Mouse (Mus musculus) lung, embryonic 15.5 days (tissue): Measurements from ENCODE around the gene Nr2e1. TPM values are rescaled to one million over a fixed set of nuclear protein-coding genes. Genes with fewer than 3 reads are reported as not detected.

Source experiments
- ATAC-seq: fragments of 200-750 bp; cut with Nextera tagmentation; 2 replicates; pipeline ENCODE4 v1.8.0; 2017; ENCODE audit warnings: moderate number of reproducible peaks, borderline replicate concordance; ENCODE audit not compliant: low FRiP score, low TSS enrichment; ENCODE audit errors: extremely low read depth
- H3K27ac ChIP-seq: fragments of 300-500 bp; sonication (generic); 2 replicates; pipeline ENCODE4 v1.5.1; 2015; ENCODE audit warnings: moderate library complexity, mild to moderate bottlenecking, inconsistent platforms
- H3K27me3 ChIP-seq: fragments of 300-500 bp; sonication (generic); 2 replicates; pipeline ENCODE4 v1.6.1; 2015; ENCODE audit warnings: inconsistent platforms
- H3K36me3 ChIP-seq: fragments of 300-500 bp; sonication (generic); 2 replicates; pipeline ENCODE4 v1.6.1; 2015; ENCODE audit warnings: inconsistent platforms
- H3K4me1 ChIP-seq: fragments of 300-500 bp; sonication (generic); 2 replicates; pipeline ENCODE4 v1.6.1; 2015; ENCODE audit warnings: inconsistent platforms
- H3K4me2 ChIP-seq: fragments of 300-500 bp; sonication (generic); 2 replicates; pipeline ENCODE4 v1.6.1; 2015; ENCODE audit warnings: inconsistent platforms, mild to moderate bottlenecking, moderate library complexity
- H3K4me3 ChIP-seq: fragments of 300-500 bp; sonication (generic); 2 replicates; pipeline ENCODE4 v1.5.1; 2015; ENCODE audit warnings: mild to moderate bottlenecking, inconsistent platforms
- H3K9ac ChIP-seq: fragments of 300-500 bp; sonication (generic); 2 replicates; pipeline ENCODE4 v1.6.1; 2015; ENCODE audit warnings: inconsistent platforms
- H3K9me3 ChIP-seq: fragments of 300-500 bp; sonication (generic); 2 replicates; pipeline ENCODE4 v1.6.1; 2016; ENCODE audit warnings: inconsistent platforms
- WGBS: fragments of 180-500 bp; shearing (Covaris S2); methylation state at CpG from one replicate; pipeline ENCODE4 v1.1.7; 2015; 5-methylcytosine and 5-hydroxymethylcytosine counted together
- polyA plus RNA-seq: library from polyadenylated mRNA; unstranded; fragments of >200 nt; fragmentation: Nextera tagmentation; extraction: Ambion mirVana; gene quantifications from 2 replicates; pipeline ENCODE4 v1.2.1, GENCODE M21; 2015

The Nr2e1 gene
- polyA plus RNA-seq, 1 experiment from 2014 or later, result not detected

DNA sequence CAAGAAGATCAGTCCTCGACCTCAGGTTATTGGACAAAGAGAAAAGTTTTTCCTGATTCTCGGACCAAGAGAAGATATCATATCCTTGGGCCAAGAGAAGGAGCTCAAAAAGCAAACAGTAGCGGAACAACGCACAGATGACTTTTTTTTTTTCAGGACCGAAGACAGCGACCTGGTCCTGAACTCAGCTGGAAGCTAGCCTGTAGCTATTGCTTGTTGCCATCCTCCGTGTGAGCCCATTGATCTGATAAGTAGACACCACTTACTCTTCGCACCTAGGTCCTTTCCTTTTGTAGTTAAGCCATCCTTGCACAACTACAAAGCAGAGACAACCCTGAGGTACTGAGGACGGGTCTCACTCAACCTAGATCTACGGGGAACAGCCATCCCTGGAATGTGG is 8.8 kb downstream of the Nr2e1 start:
- Histone ChIP-seq H3K4me2 (no peak overlapping the region), H3K36me3 (no peaks in the 10 kb centered on the region), H3K27me3 (peaks cover 97% of the 10 kb centered on the region), H3K4me1 (peaks cover 4% of the 10 kb centered on the region), H3K9me3 (no peaks in the 10 kb centered on the region), H3K4me3 (no peak overlapping the region), H3K9ac (no peak overlapping the region), H3K27ac (no peak overlapping the region)
- WGBS, result 1% methylated on average over 10 of the region's 10 CpGs
- no peak for ATAC-seq

DNA sequence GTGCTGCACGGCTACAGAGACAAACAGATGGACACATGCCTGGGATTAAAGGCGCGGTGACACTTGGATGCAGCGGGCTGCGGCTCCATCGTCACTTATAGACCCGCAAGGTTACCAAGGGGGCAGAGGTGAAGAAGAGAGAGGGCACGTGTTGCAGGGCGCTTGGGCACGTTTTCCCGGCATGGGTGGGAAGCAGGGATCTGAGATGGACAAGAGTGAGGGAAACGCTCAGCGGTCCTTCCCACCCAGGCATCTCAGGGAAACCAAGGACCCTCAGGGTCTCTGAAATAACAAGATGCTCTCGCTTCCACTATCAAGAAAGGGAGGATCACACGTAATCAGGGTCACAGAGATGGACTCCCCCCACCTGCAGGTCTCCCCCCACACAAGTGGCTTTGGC is 10.5 kb downstream of the Nr2e1 start:
- H3K27ac ChIP-seq, result no peak overlapping the region
- H3K36me3 ChIP-seq, result no peaks in the 10 kb centered on the region
- peaks cover 96% of the 10 kb centered on the region for H3K27me3 ChIP-seq
- no peaks in the 10 kb centered on the region for H3K4me1 ChIP-seq
- H3K4me3 ChIP-seq, result no peak overlapping the region
- no peak overlapping the region for H3K4me2 ChIP-seq
- no peaks in the 10 kb centered on the region for H3K9me3 ChIP-seq
- ATAC-seq, result no peak
- 1% methylated on average over 15 of the region's 15 CpGs for WGBS
- no peak overlapping the region for H3K9ac ChIP-seq

DNA sequence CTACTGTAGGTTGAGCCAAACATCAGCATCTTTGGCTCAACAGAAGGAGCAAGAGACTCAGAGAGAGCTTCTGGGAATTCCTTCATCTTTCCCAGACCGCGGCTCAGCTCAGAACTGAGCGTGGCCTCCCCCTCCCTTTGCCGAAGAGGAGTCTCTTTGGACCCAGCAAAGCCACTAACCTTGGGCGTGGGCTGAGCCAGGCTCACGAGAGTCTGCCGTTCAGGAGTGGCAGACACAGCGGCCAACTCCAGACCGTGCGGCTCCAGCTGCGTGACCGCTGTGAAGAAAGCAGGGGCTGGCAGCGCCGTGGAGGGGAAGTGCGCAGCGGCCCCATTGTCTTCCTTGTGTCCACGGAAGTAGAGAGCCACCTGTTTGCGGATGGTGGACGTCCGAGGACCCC is 10.9 kb downstream of the Nr2e1 start:
- 3% methylated on average over 20 of the region's 20 CpGs for WGBS
- Histone ChIP-seq H3K27me3 (peaks cover 96% of the 10 kb centered on the region), H3K4me3 (no peak overlapping the region)

GRCm38 (mm10) chr10:42562272-42562671 is 21.2 kb downstream of the Nr2e1 start:
- no peak; the same call in 1 of the 2 replicates for ATAC-seq
- H3K4me1 ChIP-seq, result no peaks in the 10 kb centered on the region
- H3K9ac ChIP-seq, result no peak overlapping the region
- no peak overlapping the region for H3K27ac ChIP-seq
- H3K36me3 ChIP-seq, result no peaks in the 10 kb centered on the region
- H3K4me3 ChIP-seq, result no peak overlapping the region
- no peak overlapping the region for H3K4me2 ChIP-seq
- H3K9me3 ChIP-seq, result no peaks in the 10 kb centered on the region
- H3K27me3 ChIP-seq, result peaks cover 42% of the 10 kb centered on the region
- under 1% methylated on average over 12 of the region's 12 CpGs for WGBS

More for the DNA sequence above, 10.9 kb downstream of the Nr2e1 start:
- H3K9ac ChIP-seq, result no peak overlapping the region
- no peak for ATAC-seq
- no peaks in the 10 kb centered on the region for H3K4me1 ChIP-seq
- no peak overlapping the region for H3K4me2 ChIP-seq
- H3K9me3 ChIP-seq, result no peaks in the 10 kb centered on the region
- H3K27ac ChIP-seq, result no peak overlapping the region
- H3K36me3 ChIP-seq, result no peaks in the 10 kb centered on the region

DNA sequence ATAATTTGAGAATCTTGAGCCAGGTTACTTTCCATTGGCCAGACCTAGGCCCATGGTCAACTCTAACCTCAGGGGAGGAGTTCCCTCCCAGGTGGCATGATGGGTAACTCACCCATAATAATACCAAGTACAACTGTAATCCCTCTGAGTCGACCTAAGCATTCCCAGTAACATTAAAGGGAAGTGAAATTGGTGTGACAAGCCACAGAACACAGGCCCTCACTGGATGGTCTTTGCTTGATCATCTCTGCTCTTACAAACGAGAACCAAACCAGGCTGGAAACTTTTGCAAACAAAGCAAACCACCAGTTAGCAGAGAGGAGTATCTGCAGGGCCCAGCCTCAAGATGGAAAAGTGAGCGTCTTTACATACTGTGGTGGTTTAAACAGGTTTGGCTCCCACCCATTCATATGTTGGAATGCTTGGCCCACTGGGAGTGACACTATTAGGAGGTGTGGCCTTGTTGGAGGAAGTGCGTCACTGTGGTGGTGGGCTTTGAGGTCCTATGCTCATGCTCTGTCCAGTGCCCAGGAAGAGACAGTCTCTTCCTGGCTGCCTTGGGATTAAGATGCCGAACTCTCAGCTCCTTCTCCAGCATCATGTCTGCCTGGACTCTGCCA is 23.7 kb downstream of the Nr2e1 start:
- Histone ChIP-seq H3K4me2 (no peak overlapping the region), H3K27me3 (peaks cover 17% of the 10 kb centered on the region), H3K9ac (no peak overlapping the region), H3K9me3 (no peaks in the 10 kb centered on the region), H3K36me3 (no peaks in the 10 kb centered on the region), H3K4me3 (no peak overlapping the region), H3K27ac (no peak overlapping the region), H3K4me1 (no peaks in the 10 kb centered on the region)
- no peak for ATAC-seq
- 72% methylated on average over 5 of the region's 5 CpGs for WGBS

DNA sequence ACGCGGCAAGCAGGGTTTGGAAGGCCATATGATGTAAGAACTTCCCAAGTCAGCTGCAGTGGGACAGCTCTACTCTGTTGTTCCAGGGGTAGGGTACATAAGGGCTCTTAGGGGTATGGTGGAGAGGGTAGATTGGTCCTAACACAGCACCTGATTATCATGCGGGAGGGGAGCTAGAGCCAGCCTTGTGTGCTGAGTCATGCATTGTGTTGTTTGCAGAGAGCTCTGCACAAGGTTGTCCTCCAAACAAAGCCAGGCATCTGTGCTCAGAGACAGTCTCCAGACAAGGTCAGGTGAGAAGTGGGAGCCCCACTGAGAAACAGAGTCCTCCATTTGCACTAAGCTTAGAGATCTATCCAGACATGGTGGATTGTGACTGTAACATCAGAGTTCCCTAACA is 36.9 kb downstream of the Nr2e1 start:
- H3K27me3 ChIP-seq, result no peaks in the 10 kb centered on the region
- H3K9me3 ChIP-seq, result no peaks in the 10 kb centered on the region
- H3K36me3 ChIP-seq, result no peaks in the 10 kb centered on the region
- no peaks in the 10 kb centered on the region for H3K4me1 ChIP-seq
- H3K9ac ChIP-seq, result no peak overlapping the region
- 90% methylated on average over 3 of the region's 3 CpGs for WGBS
- no peak for ATAC-seq
- no peak overlapping the region for H3K4me2 ChIP-seq
- H3K27ac ChIP-seq, result no peak overlapping the region
- no peak overlapping the region for H3K4me3 ChIP-seq

- no peaks in the 10 kb centered on the region for H3K9me3 ChIP-seq
- H3K36me3 ChIP-seq, result no peaks in the 10 kb centered on the region
- H3K4me3 ChIP-seq, result no peak overlapping the region
- H3K4me1 ChIP-seq, result no peaks in the 10 kb centered on the region
- no peak overlapping the region for H3K9ac ChIP-seq
- no peak overlapping the region for H3K27ac ChIP-seq
- no peak for ATAC-seq
- 71% methylated on average over 6 of the region's 6 CpGs for WGBS
- no peak overlapping the region for H3K4me2 ChIP-seq
- H3K27me3 ChIP-seq, result no peaks in the 10 kb centered on the region
These were observed 37.5 kb downstream of the Nr2e1 start for GRCm38 (mm10) chr10:42545707-42546503.

GRCm38 (mm10) chr10:42537571-42538316 is 45.7 kb downstream of the Nr2e1 start:
- WGBS, result 73% methylated on average over 9 of the region's 9 CpGs
- no peak overlapping the region for H3K9ac ChIP-seq
- H3K4me2 ChIP-seq, result no peak overlapping the region
- H3K36me3 ChIP-seq, result peaks cover 34% of the 10 kb centered on the region
- no peaks in the 10 kb centered on the region for H3K9me3 ChIP-seq
- H3K4me1 ChIP-seq, result no peaks in the 10 kb centered on the region
- peak; percentile 23; the same call in 1 of the 2 replicates for ATAC-seq
- no peaks in the 10 kb centered on the region for H3K27me3 ChIP-seq
- H3K27ac ChIP-seq, result no peak overlapping the region
- no peak overlapping the region for H3K4me3 ChIP-seq

- no peak for ATAC-seq
These were observed 49.5 kb downstream of the Nr2e1 start for GRCm38 (mm10) chr10:42533836-42534453.

GRCm38 (mm10) chr10:42525682-42526081 is 57.8 kb downstream of the Nr2e1 start:
- H3K36me3 ChIP-seq, result peaks cover 37% of the 10 kb centered on the region
- H3K9me3 ChIP-seq, result no peaks in the 10 kb centered on the region
- H3K27me3 ChIP-seq, result no peaks in the 10 kb centered on the region
- H3K4me1 ChIP-seq, result peaks cover 4% of the 10 kb centered on the region; the same call in 1 of the 2 replicates
- H3K9ac ChIP-seq, result no peak overlapping the region
- H3K4me2 ChIP-seq, result no peak overlapping the region
- no peak for ATAC-seq
- no peak overlapping the region for H3K27ac ChIP-seq
- WGBS, result 89% methylated on average over 3 of the region's 3 CpGs
- H3K4me3 ChIP-seq, result no peak overlapping the region

More at GRCm38 (mm10) chr10:42533836-42534453, 49.5 kb downstream of the Nr2e1 start:
- peaks cover 46% of the 10 kb centered on the region for H3K36me3 ChIP-seq
- 89% methylated on average over 11 of the region's 11 CpGs for WGBS
- no peak overlapping the region for H3K4me3 ChIP-seq
- no peak overlapping the region for H3K4me2 ChIP-seq
- no peaks in the 10 kb centered on the region for H3K4me1 ChIP-seq
- no peak overlapping the region for H3K27ac ChIP-seq
- H3K9me3 ChIP-seq, result no peaks in the 10 kb centered on the region
- H3K9ac ChIP-seq, result no peak overlapping the region
- no peaks in the 10 kb centered on the region for H3K27me3 ChIP-seq

- Histone ChIP-seq H3K4me2 (no peak overlapping the region), H3K27ac (peak overlapping the region; percentile 9), H3K4me1 (peaks cover 7% of the 10 kb centered on the region; the same call in 1 of the 2 replicates), H3K27me3 (no peaks in the 10 kb centered on the region), H3K9me3 (no peaks in the 10 kb centered on the region), H3K4me3 (no peak overlapping the region), H3K9ac (no peak overlapping the region), H3K36me3 (peaks cover 26% of the 10 kb centered on the region)
- no peak for ATAC-seq
- WGBS, result 61% methylated on average over 11 of the region's 11 CpGs
These were observed 59.8 kb downstream of the Nr2e1 start for GRCm38 (mm10) chr10:42523556-42524162.
